Mouse (Mus musculus) MEL (cell line): ENCODE results near the gene Bicral.

Experiments
- CTCF ChIP-seq, 3 experiments: IDR thresholded peaks in 2 of 3; conservative IDR thresholded peaks in 1 of 3; 2 replicates each; pipeline ENCODE4 v1.5.1; 2011 to 2012; ENCODE audit warnings: low read length in 3 of 3, low read depth in 2 of 3, mild to moderate bottlenecking in 2 of 3, improper control_type of control experiment in 1 of 3, inconsistent platforms in 1 of 3, mixed read lengths in 1 of 3, moderate library complexity in 1 of 3; ENCODE audit not compliant: control insufficient read depth in 1 of 3, insufficient read depth in 1 of 3, poor library complexity in 1 of 3, severe bottlenecking in 1 of 3
- SIN3A ChIP-seq: IDR thresholded peaks from 2 replicates; pipeline ENCODE4 v1.6.1; 2012; ENCODE audit warnings: low read length, improper control_type of control experiment, inconsistent platforms

- TF ChIP-seq SIN3A, result no peak
- TF ChIP-seq CTCF (IDR thresholded peaks at IDR 0.05 in 2 of 3, conservative IDR thresholded peaks at IDR 0.05 in 1 of 3; ENCODE audit: control insufficient read depth in 1 of 3, insufficient read depth in 1 of 3, low read depth in 2 of 3, low read length in 3 of 3, poor library complexity in 1 of 3, severe bottlenecking in 1 of 3), result no peak
Measured at GRCm38 (mm10) chr17:46750580-46750979, 107.7 kb downstream of the Bicral start.
